Mouse (Mus musculus) G1E-ER4 (cell line): ENCODE results near the gene Uspl1. TPM values are rescaled to one million over a fixed set of nuclear protein-coding genes. Genes with fewer than 3 reads are reported as not detected.
A peak's percentile ranks its signal among the peaks of the same experiment; 100 is the strongest.

Experiments used
- GATA1 ChIP-seq: IDR thresholded peaks from one replicate; pipeline ENCODE4 v1.8.0; 2012; ENCODE audit warnings: low read length, inconsistent platforms
- polyA plus RNA-seq: library from polyadenylated mRNA; stranded (reverse); fragments of >175 nt; gene quantifications from 2 replicates; pipeline ENCODE4 v1.2.3, GENCODE M21; 2012

The Uspl1 gene
- polyA plus RNA-seq, 1 experiment: 4.3 TPM

GRCm38 (mm10) chr5:149190160-149190559 lies 6.0 kb downstream of the Uspl1 start:
- TF ChIP-seq GATA1: peak; percentile 9

- no peak for TF ChIP-seq GATA1
Measured at GRCm38 (mm10) chr5:149196611-149197010, 12.5 kb downstream of the Uspl1 start.

- no peak for TF ChIP-seq GATA1
Measured at GRCm38 (mm10) chr5:149198782-149199181, 14.6 kb downstream of the Uspl1 start.

DNA sequence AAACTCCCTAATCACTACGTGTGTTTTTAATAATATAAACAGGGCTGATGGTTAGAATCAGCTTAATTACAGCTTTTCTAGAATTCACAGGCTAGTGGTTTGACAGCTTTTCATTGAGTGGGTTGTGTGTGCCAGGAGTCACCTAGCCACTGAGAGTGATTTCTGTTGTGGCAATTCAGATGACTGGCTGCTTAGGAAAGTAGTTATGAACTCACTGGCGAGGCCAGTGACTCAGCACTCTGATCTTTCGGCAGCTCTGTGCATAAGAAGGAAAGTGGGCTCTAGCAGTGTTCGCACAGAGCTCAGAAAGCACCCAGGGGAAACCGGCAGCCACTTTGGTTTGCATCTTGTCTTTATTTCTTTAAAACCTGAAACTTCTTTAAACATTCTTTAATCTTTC lies 18.8 kb downstream of the Uspl1 start:
- TF ChIP-seq GATA1: no peak

DNA sequence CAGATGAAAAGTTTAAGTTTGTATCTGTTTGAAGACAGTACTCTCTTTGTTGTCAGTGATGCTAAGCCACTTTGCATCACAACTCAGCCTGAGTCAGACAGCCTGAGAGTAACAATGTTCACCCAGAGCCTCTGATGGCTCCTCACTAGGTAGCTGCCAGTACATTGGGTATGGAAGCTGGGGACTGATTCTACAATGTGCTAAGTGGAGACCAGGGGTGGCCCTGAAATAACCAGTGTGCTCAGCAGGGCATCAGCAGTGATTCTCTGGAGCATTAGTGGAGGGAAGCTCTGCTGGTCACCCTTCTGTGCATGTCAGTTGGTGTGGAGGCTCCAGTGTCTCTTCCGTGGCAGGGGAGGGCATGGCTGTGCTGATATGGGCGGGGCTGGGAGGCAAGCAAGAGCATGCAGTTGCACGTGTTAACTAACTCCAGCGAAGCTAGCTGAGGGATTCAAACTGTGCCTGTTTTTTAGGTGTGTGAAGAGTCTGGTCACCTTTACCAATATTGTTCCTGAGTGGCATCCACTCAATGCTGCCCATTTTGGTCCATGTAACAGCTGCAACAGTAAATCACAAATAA lies 19.7 kb downstream of the Uspl1 start:
- TF ChIP-seq GATA1: no peak

GRCm38 (mm10) chr5:149204822-149205221 lies 20.7 kb downstream of the Uspl1 start:
- no peak for TF ChIP-seq GATA1

DNA sequence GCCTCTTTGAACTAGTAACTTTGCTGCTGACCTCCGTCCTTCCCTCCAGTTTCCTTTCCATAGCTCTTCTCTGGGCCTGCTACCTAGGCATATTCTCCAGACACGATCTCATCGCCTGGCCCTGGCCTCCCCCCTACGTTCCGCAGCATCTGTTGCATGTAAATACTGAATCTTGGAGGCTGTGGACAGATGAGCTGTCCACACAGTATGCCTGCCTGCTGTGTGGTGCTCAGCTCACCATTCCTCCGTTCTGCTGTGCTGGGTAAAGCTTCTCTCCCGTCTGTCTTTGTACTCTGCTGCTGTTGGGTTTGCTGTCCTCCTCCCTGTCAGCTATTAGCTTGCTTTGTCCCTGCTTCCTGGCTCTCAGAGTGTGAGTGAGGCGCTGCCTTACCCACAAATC lies 21.1 kb downstream of the Uspl1 start:
- TF ChIP-seq GATA1: no peak

GRCm38 (mm10) chr5:149206286-149206685 lies 22.1 kb downstream of the Uspl1 start:
- TF ChIP-seq GATA1: no peak

DNA sequence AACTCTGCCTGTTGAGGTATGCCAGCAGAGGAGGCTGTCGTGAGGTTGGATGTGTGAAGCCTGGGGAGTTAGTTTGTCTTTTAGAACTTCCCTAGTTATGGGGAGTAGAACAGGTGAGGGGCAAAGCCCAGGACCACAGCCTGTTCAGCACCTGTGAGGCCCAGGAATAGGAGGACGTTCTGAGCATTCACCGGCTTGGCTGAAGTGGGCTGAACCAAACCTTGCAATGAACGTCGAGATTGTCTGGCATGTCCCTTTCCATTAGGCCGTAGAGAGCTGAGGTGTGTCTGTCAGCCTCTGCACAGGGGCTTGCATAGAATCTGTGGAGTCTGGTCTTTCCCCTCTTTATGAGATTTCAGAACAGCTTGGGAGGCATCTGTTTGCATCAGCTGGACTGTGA lies 23.5 kb downstream of the Uspl1 start:
- TF ChIP-seq GATA1: no peak

DNA sequence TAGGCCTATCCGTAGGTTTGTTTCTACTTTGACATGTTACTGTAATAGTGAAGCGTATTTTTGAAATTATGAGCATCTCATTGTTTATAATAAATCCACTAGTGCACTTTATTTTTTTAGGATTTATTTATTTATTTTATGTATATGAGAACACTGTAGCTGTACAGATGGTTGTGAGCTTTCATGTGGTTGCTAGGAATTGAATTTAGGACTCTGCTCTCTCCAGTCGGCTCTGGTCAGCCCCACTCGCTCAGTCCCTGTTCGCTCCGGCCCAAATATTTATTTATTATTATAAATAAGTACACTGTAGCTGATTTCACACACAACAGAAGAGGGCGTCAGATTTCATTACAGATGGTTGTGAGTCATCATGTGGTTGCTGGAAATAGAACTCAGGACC lies 24.6 kb downstream of the Uspl1 start:
- no peak for TF ChIP-seq GATA1

- TF ChIP-seq GATA1: no peak
Measured at GRCm38 (mm10) chr5:149209328-149209727, 25.2 kb downstream of the Uspl1 start.

- TF ChIP-seq GATA1: no peak
Measured at GRCm38 (mm10) chr5:149211041-149211440, 26.9 kb downstream of the Uspl1 start.

- no peak for TF ChIP-seq GATA1
Measured at GRCm38 (mm10) chr5:149212806-149213205, 28.7 kb downstream of the Uspl1 start.

DNA sequence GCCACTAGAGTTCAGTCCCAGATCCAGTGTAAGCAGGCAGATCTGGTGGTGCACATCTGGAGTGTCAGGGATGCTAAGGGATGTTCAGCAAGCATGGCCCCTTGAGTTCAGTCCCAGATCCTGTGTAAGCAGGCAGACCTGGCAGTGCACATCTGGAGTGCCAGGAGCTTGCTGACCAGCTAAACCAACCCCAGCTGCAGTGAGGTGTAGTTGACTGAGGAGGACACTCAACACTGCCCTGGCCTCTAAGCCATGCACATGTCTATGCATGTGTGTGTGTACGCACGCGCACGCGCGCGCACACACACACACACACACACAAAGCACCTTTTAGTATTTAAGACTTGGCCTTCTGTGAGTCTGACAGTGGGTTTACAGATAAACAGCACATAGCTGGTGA lies 31.4 kb downstream of the Uspl1 start:
- no peak for TF ChIP-seq GATA1

- no peak for TF ChIP-seq GATA1
Measured at GRCm38 (mm10) chr5:149217524-149218357, 33.6 kb downstream of the Uspl1 start.

DNA sequence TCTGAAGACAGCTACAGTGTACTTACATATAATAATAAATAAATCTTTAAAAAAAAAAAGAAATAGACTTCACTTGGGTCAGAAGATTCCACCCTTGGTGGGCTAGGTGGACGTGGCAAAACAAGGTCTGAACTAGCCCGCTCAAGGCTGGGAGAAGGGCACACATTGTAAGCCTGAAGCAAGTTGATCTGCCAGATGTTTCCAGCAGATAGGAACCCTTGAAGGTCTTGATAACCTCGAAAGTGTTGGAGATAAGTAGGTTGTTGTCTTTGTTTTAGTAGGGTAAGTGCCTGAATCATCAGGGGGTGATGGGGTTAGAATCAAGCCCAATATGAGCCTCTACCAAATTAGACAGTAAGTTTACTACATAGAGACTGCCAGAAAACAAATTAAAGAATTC lies 35.3 kb downstream of the Uspl1 start:
- TF ChIP-seq GATA1: peak; percentile 48

DNA sequence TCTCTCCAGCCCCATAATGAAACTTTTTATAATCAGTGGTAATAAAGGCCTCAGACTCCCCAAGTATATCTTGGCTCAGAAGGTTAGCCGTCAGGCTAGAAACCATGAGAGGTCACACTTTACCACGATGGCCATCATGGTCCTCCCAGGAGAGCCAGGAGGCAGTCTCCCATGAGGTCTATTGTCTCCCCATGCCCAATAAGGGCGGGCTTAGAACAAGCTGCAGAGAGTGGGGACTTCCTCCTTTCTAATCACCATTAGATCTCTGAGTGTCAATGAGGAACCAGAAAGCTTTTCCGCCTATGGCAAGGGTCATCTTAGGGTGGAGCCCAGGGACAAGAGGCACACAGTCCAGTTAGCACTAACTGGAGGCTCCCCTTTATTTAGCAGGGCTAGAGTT lies 37.2 kb downstream of the Uspl1 start:
- no peak for TF ChIP-seq GATA1
